In the genomic region with DNA sequence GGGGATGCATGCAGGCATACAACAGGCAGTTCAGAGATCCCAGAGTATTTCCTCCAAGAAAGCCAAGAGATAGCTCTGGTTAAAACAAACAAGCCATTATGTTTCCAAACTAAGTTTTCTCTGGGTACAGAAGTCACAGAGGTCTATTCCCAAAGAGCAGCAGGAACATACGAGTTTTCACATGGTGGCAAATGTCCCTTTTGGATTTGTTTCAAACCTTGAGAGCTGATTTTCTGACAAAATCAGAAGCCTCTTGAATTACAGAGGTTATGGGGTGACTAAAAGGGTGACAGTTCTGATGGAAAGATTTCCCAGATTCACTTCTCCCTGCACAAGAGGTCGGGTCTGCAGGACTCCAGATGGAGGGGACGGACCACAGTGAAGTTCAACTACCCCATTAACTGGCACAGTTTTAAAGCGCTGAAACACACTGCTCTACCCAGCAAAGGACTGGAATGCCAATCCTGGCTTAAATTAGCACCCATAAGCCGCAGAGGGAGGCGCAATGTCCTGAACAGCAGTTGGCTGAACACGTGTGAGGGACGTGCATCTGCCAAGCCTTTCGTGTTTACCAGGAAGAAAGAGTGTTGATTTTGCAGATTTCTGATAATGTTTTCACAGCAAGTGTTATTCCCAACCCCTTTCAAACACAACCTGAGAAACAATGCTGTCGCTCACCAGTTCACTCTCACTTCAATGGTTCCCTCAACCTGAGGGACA, we compare ENCODE assay signal across 9 mouse cellular contexts. TPM values are rescaled to one million over a fixed set of nuclear protein-coding genes. Genes with fewer than 3 reads are reported as not detected.
DNase-seq lines count a peak whose midpoint lies in the region; ATAC-seq and TF ChIP-seq lines count a peak whose summit lies in the region.
"Had no signal": no experiment of that assay in that cellular context is flagged by ENCODE, and none has a peak within 500 bp of the region (broad histone marks: within the 10 kb centered on the region; RNA-seq: fewer than 3 reads in every experiment).

No protein-coding gene starts in this region.

- no peak overlapping the region for H3K4me3 ChIP-seq in midbrain, postnatal 0 days (ENCODE audit: low read depth, low read length)
- H3K4me3 ChIP-seq in midbrain, embryonic 10.5 days, result no peak overlapping the region
- no peak overlapping the region for H3K4me3 ChIP-seq in layer of hippocampus, adult 2 months
- no peak overlapping the region for H3K4me3 ChIP-seq in kidney, embryonic 15.5 days (replicated peaks)
- H3K4me3 ChIP-seq: limb, embryonic 12.5 days had no signal

- no peaks in the 10 kb centered on the region for H3K4me1 ChIP-seq in midbrain, postnatal 0 days (ENCODE audit: insufficient read depth, low read length)
- peaks cover 5% of the 10 kb centered on the region; the same call in 1 of the 2 replicates for H3K4me1 ChIP-seq in midbrain, embryonic 10.5 days
- H3K4me1 ChIP-seq in kidney, embryonic 15.5 days, result peaks cover 11% of the 10 kb centered on the region; the same call in 1 of the 2 replicates

- ATAC-seq in midbrain, postnatal 0 days (ENCODE audit: low FRiP score), result no peak
- ATAC-seq in kidney, embryonic 15.5 days (replicated peaks; ENCODE audit: low FRiP score), result no peak

- no peak for TF ChIP-seq CTCF in midbrain, postnatal 0 days (IDR thresholded peaks at IDR 0.05)
- no peak for TF ChIP-seq CTCF in layer of hippocampus, adult 2 months (conservative IDR thresholded peaks at IDR 0.05)

- no peaks in the 10 kb centered on the region for H3K27me3 ChIP-seq in midbrain, postnatal 0 days (ENCODE audit: insufficient read depth, low read length)
- no peaks in the 10 kb centered on the region for H3K27me3 ChIP-seq in midbrain, embryonic 10.5 days (ENCODE audit: low read depth, poor library complexity, severe bottlenecking)
- H3K27me3 ChIP-seq in kidney, embryonic 15.5 days, result no peaks in the 10 kb centered on the region
- H3K27me3 ChIP-seq: limb, embryonic 12.5 days had no signal

- H3K27ac ChIP-seq in midbrain, postnatal 0 days (ENCODE audit: low read depth, low read length), result peak overlapping the region; percentile 2; the same call in 1 of the 2 replicates
- no peak overlapping the region for H3K27ac ChIP-seq in midbrain, embryonic 10.5 days (replicated peaks)
- peak overlapping the region; percentile 97 for H3K27ac ChIP-seq in layer of hippocampus, adult 2 months
- H3K27ac ChIP-seq in kidney, embryonic 15.5 days, result no peak overlapping the region
- H3K27ac ChIP-seq: limb, embryonic 12.5 days had no signal

- WGBS in midbrain, postnatal 0 days, result 81% methylated on average over 10 of the region's 10 CpGs
- WGBS in midbrain, embryonic 10.5 days, result 82% methylated on average over 10 of the region's 10 CpGs
- 75% methylated on average over 10 of the region's 10 CpGs for WGBS in kidney, embryonic 15.5 days

- no peaks in the 10 kb centered on the region for H3K36me3 ChIP-seq in midbrain, postnatal 0 days (ENCODE audit: insufficient read depth, low read length)
- no peaks in the 10 kb centered on the region for H3K36me3 ChIP-seq in midbrain, embryonic 10.5 days
- no peaks in the 10 kb centered on the region for H3K36me3 ChIP-seq in kidney, embryonic 15.5 days
- H3K36me3 ChIP-seq: limb, embryonic 12.5 days had no signal

- peak; percentile 44 for DNase-seq in adrenal gland, postnatal 10 days
- no peak for DNase-seq in adrenal gland, postnatal 4 days (ENCODE audit: low spot score in 2 of 2)
- no peak for DNase-seq in midbrain, postnatal 0 days (ENCODE audit: low spot score)
- no peak for DNase-seq in midbrain, embryonic 10.5 days (ENCODE audit: low spot score)
- DNase-seq in layer of hippocampus, adult 2 months (ENCODE audit: low spot score in 2 of 2), result peak; percentile 84 to 86
- peak; percentile 78 for DNase-seq in telencephalon, adult 2 months (ENCODE audit: low read depth, low spot score)
- DNase-seq in adrenal gland, adult (ENCODE audit: inconsistent age in 2 of 2, low spot score in 1 of 2), result no peak

- no peak overlapping the region for H3K4me2 ChIP-seq in midbrain, postnatal 0 days (ENCODE audit: low read depth, low read length, poor library complexity, severe bottlenecking)
- no peak overlapping the region for H3K4me2 ChIP-seq in kidney, embryonic 15.5 days
- H3K4me2 ChIP-seq: limb, embryonic 12.5 days had no signal

- no peak overlapping the region for H3K9ac ChIP-seq in midbrain, postnatal 0 days (replicated peaks; ENCODE audit: low read length, poor library complexity, severe bottlenecking)
- H3K9ac ChIP-seq in kidney, embryonic 15.5 days, result no peak overlapping the region
- H3K9ac ChIP-seq: limb, embryonic 12.5 days had no signal

- no peaks in the 10 kb centered on the region for H3K9me3 ChIP-seq in midbrain, postnatal 0 days (ENCODE audit: low read length)
- H3K9me3 ChIP-seq in midbrain, embryonic 10.5 days (replicated peaks), result peaks cover 3% of the 10 kb centered on the region; the same call in 1 of the 2 replicates
- H3K9me3 ChIP-seq in kidney, embryonic 15.5 days (replicated peaks), result no peaks in the 10 kb centered on the region

RNA-seq across cellular contexts. Expression of a gene that starts 41.9 kb away (rescaled TPM):
- 100 to 1,000 TPM; 172 to 181 TPM for total RNA-seq in adrenal gland, postnatal 10 days (2021)
- total RNA-seq in adrenal gland, postnatal 4 days (2021), result 10 to 100 TPM; 59.6 to 69.4 TPM
- 53.1 and 74.1 TPM in 2 replicates for total RNA-seq in midbrain, postnatal 0 days (2014; rRNA removed)
- 55.6 and 60.4 TPM in 2 replicates for polyA plus RNA-seq in midbrain, postnatal 0 days (2015; fragmentation: Nextera tagmentation; extraction: Ambion mirVana)
- polyA plus RNA-seq in midbrain, embryonic 10.5 days (2016; fragmentation: Nextera tagmentation; extraction: Ambion mirVana), result 47.9 and 62.2 TPM in 2 replicates
- 100 to 1,000 TPM; 222 to 229 TPM for total RNA-seq in layer of hippocampus, adult 2 months (2021)
- polyA plus RNA-seq in kidney, embryonic 15.5 days (2015; fragmentation: Nextera tagmentation; extraction: Ambion mirVana), result 53.4 and 59.2 TPM in 2 replicates

Comparison
In these comparisons a context has a peak if more than half of its experiments do, and no peak if none do; other contexts are left out.
1. DNase-seq: peak in adrenal gland, postnatal 10 days (single experiment), layer of hippocampus, adult 2 months (2 of 2) and telencephalon, adult 2 months (single experiment); none in adrenal gland, postnatal 4 days (0 of 2), midbrain, postnatal 0 days (single experiment), midbrain, embryonic 10.5 days (single experiment) and adrenal gland, adult (0 of 2).
2. H3K27ac ChIP-seq: peak in midbrain, postnatal 0 days (single experiment) and layer of hippocampus, adult 2 months (single experiment); none in midbrain, embryonic 10.5 days (single experiment) and kidney, embryonic 15.5 days (single experiment).